Mouse (Mus musculus): ENCODE measurements around the gene Vopp1. TPM values are rescaled to one million over a fixed set of nuclear protein-coding genes. Genes with fewer than 3 reads are reported as not detected.

The Vopp1 gene
- polyA plus RNA-seq, 1 experiment from 2014 or later = 76.2 TPM

GRCm38 (mm10) chr6:57780359-57780758 lies 44.6 kb downstream of the Vopp1 start:
- H3K27me3 ChIP-seq = no peaks in the 10 kb centered on the region
- 82% methylated on average over 3 of the region's 3 CpGs for WGBS
- no peak for ATAC-seq (ENCODE audit: insufficient number of reproducible peaks, insufficient read depth, low FRiP score, low TSS enrichment)
- H3K4me1 ChIP-seq = no peaks in the 10 kb centered on the region
- H3K36me3 ChIP-seq = no peaks in the 10 kb centered on the region
- H3K4me2 ChIP-seq (replicated peaks) = no peak overlapping the region
- no peak overlapping the region for H3K9ac ChIP-seq
- no peak overlapping the region for H3K27ac ChIP-seq
- H3K4me3 ChIP-seq = no peak overlapping the region
- no peaks in the 10 kb centered on the region for H3K9me3 ChIP-seq

DNA sequence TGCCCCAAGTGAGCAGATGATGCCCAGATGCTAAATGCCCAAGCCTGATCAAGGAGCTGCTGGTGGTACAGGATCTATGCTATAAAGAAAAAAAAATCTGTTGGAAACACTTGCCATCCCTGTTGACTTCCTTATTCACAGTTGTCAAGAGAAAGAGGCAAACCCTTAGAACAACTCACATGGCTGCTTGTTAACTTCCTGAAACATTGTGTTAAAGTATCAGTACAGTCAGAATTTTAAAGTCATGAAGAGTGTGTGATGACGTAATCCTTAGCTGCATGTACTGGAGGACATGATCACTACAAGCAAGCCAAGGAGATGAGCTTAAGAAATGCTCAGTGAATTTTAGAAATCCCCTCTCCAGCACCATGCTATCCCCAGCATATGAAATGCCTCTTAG lies 51.2 kb downstream of the Vopp1 start:
- H3K9me3 ChIP-seq = no peaks in the 10 kb centered on the region
- H3K9ac ChIP-seq = no peak overlapping the region
- peaks cover 21% of the 10 kb centered on the region for H3K36me3 ChIP-seq
- no peaks in the 10 kb centered on the region for H3K27me3 ChIP-seq
- H3K4me1 ChIP-seq = no peaks in the 10 kb centered on the region
- no peak for ATAC-seq (ENCODE audit: insufficient number of reproducible peaks, insufficient read depth, low FRiP score, low TSS enrichment)
- H3K4me3 ChIP-seq = no peak overlapping the region
- no peak overlapping the region for H3K27ac ChIP-seq
- 95% methylated on average over 1 of the region's 1 CpGs for WGBS
- no peak overlapping the region for H3K4me2 ChIP-seq (replicated peaks)

DNA sequence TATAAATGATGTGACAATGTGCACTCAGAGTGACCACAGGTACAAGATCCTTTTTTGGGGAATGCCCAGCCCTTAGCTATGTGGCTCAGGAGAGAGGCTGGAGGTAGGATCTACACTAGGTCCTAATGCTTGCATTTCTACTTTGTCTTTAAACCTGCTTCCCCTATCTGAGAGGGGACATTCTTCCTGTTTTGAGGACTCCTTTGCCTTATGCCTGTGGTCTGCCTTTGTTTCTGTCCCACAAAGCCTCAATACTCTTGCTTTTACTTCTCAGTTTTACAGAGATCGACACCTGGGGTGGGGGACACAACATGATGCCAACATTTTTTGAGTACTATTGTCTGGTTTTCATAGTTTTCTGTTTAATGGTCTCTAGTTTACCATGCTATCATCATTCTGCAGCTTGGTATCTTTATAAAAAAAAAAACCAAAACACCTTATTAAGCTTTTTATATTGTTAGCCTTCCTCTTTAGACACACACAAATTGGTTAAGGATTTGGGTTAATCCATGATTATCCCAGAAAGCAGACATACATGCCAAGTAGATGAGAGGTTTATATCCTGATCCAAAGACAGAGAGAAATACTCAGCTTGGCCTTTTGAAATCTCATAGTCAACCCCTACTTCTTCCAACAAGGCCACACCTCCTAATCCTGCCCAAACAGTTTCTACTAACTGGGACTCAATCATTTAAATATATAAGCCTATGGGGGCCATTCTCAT lies 54.3 kb downstream of the Vopp1 start:
- Histone ChIP-seq H3K9ac (no peak overlapping the region), H3K27me3 (no peaks in the 10 kb centered on the region), H3K9me3 (no peaks in the 10 kb centered on the region), H3K4me3 (no peak overlapping the region), H3K27ac (no peak overlapping the region), H3K4me2 (replicated peaks) (no peak overlapping the region), H3K4me1 (no peaks in the 10 kb centered on the region), H3K36me3 (peaks cover 22% of the 10 kb centered on the region)
- WGBS = 94% methylated on average over 1 of the region's 1 CpGs
- ATAC-seq (ENCODE audit: insufficient number of reproducible peaks, insufficient read depth, low FRiP score, low TSS enrichment) = no peak

GRCm38 (mm10) chr6:57768948-57769525 lies 55.9 kb downstream of the Vopp1 start:
- Histone ChIP-seq H3K9me3 (no peaks in the 10 kb centered on the region), H3K36me3 (peaks cover 13% of the 10 kb centered on the region), H3K9ac (no peak overlapping the region), H3K4me1 (no peaks in the 10 kb centered on the region), H3K4me2 (replicated peaks) (no peak overlapping the region), H3K27me3 (no peaks in the 10 kb centered on the region), H3K27ac (no peak overlapping the region), H3K4me3 (no peak overlapping the region)
- ATAC-seq (ENCODE audit: insufficient number of reproducible peaks, insufficient read depth, low FRiP score, low TSS enrichment) = no peak
- WGBS = 88% methylated on average over 7 of the region's 7 CpGs

DNA sequence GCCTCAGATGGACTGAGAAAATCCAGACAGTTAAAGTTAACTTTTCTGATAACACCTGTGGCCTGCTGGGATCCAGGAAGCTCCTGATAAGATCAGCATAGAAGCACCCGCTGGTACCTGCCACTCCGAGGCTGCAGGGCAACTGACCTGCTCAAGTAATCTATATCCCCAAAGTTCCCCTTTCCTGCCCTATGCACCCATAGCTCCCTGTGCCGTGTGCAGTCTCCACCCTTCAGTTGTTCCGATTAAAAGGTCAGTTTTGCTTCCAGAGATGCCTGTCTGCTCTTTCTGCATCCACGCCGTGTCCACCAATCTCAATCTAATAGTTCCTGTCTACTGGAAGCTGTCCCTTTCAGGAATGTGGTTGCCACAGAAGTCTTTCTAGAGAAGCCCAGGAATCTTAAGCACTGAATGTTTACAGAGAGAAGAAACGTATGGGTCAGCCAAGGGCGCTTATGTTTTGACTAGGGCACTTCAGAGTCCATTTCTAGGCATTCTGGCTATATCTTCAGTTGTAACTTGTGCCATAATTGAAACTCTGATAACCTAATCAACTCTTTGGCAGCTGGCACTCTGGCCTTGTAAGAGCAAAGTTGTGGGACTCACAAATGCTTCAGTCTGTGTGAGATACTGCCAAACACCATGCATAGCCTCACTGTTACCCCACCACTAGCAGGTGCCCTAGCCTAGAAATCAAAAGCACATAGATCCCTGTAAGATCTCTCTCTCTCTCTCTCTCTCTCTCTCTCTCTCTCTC lies 57.7 kb downstream of the Vopp1 start:
- no peaks in the 10 kb centered on the region for H3K27me3 ChIP-seq
- no peak overlapping the region for H3K4me2 ChIP-seq (replicated peaks)
- H3K4me3 ChIP-seq = no peak overlapping the region
- H3K36me3 ChIP-seq = peaks cover 8% of the 10 kb centered on the region
- no peak overlapping the region for H3K9ac ChIP-seq
- H3K27ac ChIP-seq = no peak overlapping the region
- H3K9me3 ChIP-seq = no peaks in the 10 kb centered on the region
- 78% methylated on average over 8 of the region's 8 CpGs for WGBS
- no peak for ATAC-seq (ENCODE audit: insufficient number of reproducible peaks, insufficient read depth, low FRiP score, low TSS enrichment)
- no peaks in the 10 kb centered on the region for H3K4me1 ChIP-seq

GRCm38 (mm10) chr6:57766287-57766686 lies 58.7 kb downstream of the Vopp1 start:
- WGBS = 64% methylated on average over 1 of the region's 1 CpGs
- Histone ChIP-seq H3K9me3 (no peaks in the 10 kb centered on the region), H3K4me1 (no peaks in the 10 kb centered on the region)

GRCm38 (mm10) chr6:57765095-57765878 lies 59.7 kb downstream of the Vopp1 start:
- no peaks in the 10 kb centered on the region for H3K27me3 ChIP-seq
- no peaks in the 10 kb centered on the region for H3K4me1 ChIP-seq
- ATAC-seq (ENCODE audit: insufficient number of reproducible peaks, insufficient read depth, low FRiP score, low TSS enrichment) = no peak
- WGBS = 59% methylated on average over 3 of the region's 3 CpGs
- no peak overlapping the region for H3K4me2 ChIP-seq (replicated peaks)
- no peak overlapping the region for H3K9ac ChIP-seq
- no peaks in the 10 kb centered on the region for H3K9me3 ChIP-seq
- no peak overlapping the region for H3K4me3 ChIP-seq
- no peak overlapping the region for H3K27ac ChIP-seq
- H3K36me3 ChIP-seq = peaks cover 19% of the 10 kb centered on the region

More at GRCm38 (mm10) chr6:57766287-57766686, 58.7 kb downstream of the Vopp1 start:
- Histone ChIP-seq H3K4me3 (no peak overlapping the region), H3K27me3 (no peaks in the 10 kb centered on the region), H3K4me2 (replicated peaks) (no peak overlapping the region), H3K27ac (no peak overlapping the region), H3K36me3 (peaks cover 14% of the 10 kb centered on the region), H3K9ac (no peak overlapping the region)
- no peak for ATAC-seq (ENCODE audit: insufficient number of reproducible peaks, insufficient read depth, low FRiP score, low TSS enrichment)

DNA sequence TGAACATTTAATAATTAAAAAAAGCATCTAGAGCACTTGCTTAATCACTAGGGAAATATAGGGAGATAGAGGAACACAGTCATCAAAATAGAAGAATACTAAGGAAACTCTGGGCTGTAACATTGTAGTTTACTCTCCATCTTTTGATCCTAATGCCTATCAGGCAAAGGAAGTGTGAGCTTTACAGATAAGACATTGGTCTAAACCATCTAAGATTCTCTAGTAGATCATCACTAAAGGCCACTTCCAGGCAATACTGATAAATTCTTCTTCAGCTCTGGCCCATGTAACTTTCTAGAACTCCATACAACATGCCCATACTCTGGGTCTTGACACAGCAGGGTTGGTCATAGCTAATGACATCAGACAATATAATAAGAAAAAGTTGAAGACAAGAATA lies 61.9 kb downstream of the Vopp1 start:
- no peak for ATAC-seq (ENCODE audit: insufficient number of reproducible peaks, insufficient read depth, low FRiP score, low TSS enrichment)
- Histone ChIP-seq H3K4me1 (no peaks in the 10 kb centered on the region), H3K27me3 (no peaks in the 10 kb centered on the region), H3K4me3 (no peak overlapping the region), H3K36me3 (peaks cover 21% of the 10 kb centered on the region), H3K4me2 (replicated peaks) (no peak overlapping the region), H3K9ac (no peak overlapping the region), H3K27ac (no peak overlapping the region), H3K9me3 (no peaks in the 10 kb centered on the region)

DNA sequence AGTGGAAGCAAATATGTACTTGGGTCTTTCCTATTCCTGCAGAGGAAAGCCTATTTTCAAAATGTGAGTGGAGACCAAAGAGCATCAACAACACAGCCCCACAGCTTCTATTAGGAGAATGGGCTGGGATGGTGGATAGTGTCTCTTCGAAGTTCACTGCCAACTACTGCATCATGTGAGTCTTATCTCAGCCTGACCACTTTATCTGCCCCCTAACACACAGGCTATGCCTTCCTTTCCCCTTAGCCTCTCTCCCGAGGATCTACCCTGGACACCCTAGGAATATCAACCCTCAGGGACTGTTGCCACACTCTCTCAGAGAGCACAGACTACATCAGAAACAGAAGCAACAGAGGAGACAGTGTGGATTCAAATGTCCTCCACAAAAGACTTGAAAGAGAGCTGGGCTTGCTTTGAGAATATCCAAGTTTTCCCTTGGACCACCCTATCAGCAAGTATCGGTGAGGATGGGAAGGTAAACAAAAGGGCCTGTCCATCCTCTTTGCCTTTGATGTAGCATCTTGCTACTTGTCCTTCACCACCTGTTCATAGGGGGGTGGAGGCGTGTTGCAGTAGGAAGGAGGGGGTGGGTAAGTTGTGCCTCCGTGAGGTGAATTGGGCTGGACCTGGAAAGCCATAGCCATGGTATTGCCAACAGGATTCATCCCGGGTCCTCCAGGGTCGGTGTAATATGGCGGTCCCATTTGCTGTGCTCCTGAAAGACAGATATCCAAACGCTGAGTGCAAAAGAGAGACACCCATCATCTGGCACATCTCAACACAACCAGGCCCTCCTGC lies 70.8 kb downstream of the Vopp1 start:
- Histone ChIP-seq H3K4me2 (replicated peaks) (no peak overlapping the region), H3K4me3 (no peak overlapping the region), H3K9ac (no peak overlapping the region), H3K27ac (no peak overlapping the region), H3K36me3 (peaks cover 33% of the 10 kb centered on the region), H3K9me3 (no peaks in the 10 kb centered on the region), H3K4me1 (no peaks in the 10 kb centered on the region), H3K27me3 (no peaks in the 10 kb centered on the region)
- ATAC-seq (ENCODE audit: insufficient number of reproducible peaks, insufficient read depth, low FRiP score, low TSS enrichment) = no peak
- WGBS = 94% methylated on average over 9 of the region's 9 CpGs

- WGBS = 96% methylated on average over 2 of the region's 2 CpGs
- ATAC-seq (ENCODE audit: insufficient number of reproducible peaks, insufficient read depth, low FRiP score, low TSS enrichment) = no peak
- Histone ChIP-seq H3K9me3 (no peaks in the 10 kb centered on the region), H3K4me1 (no peaks in the 10 kb centered on the region), H3K36me3 (no peaks in the 10 kb centered on the region), H3K27me3 (no peaks in the 10 kb centered on the region), H3K4me3 (no peak overlapping the region), H3K27ac (no peak overlapping the region), H3K9ac (no peak overlapping the region), H3K4me2 (replicated peaks) (no peak overlapping the region)
Observed at GRCm38 (mm10) chr6:57745748-57746129, 79.2 kb downstream of the Vopp1 start.

All from embryonic facial prominence, embryonic 12.5 days (tissue).